Mouse (Mus musculus) MEL (cell line): ENCODE data around the gene Rdh13. TPM values are rescaled to one million over a fixed set of nuclear protein-coding genes. Genes with fewer than 3 reads are reported as not detected.
"Not testable (repeated sequence)": the region's sequence is repeated elsewhere in the genome, so short reads cannot be mapped to it uniquely, and the experiment has no call there.

Source experiments
- DNase-seq: peaks from one replicate; pipeline ENCODE4 v3.0.0; 2011; ENCODE audit warnings: low read depth, low spot score
- H3K27ac ChIP-seq: 2 replicates; pipeline ENCODE4 v1.5.1; 2012; ENCODE audit warnings: low read depth, mild to moderate bottlenecking, control low read depth, low read length, moderate library complexity; ENCODE audit not compliant: control insufficient read depth
- H3K27me3 ChIP-seq, 2 experiments: fragments of 150-350 bp in 1 of 2; sonication (generic) in 1 of 2; 2 replicates each; pipeline ENCODE4 v1.6.1; 2012; ENCODE audit warnings: low read length in 2 of 2, mild to moderate bottlenecking in 2 of 2, improper control_type of control experiment in 1 of 2, moderate library complexity in 1 of 2; ENCODE audit not compliant: insufficient read depth in 2 of 2, control insufficient read depth in 1 of 2
- H3K36me3 ChIP-seq, 2 experiments: 2 replicates each; pipeline ENCODE4 v1.6.1; 2012 to 2014; ENCODE audit warnings: low read length in 2 of 2, improper control_type of control experiment in 1 of 2, inconsistent platforms in 1 of 2, mild to moderate bottlenecking in 1 of 2; ENCODE audit not compliant: insufficient read depth in 2 of 2, control insufficient read depth in 1 of 2
- H3K4me1 ChIP-seq, 2 experiments: fragments of 150-350 bp in 1 of 2; sonication (generic) in 1 of 2; 2 replicates each; pipeline ENCODE4 v1.6.1; 2012; ENCODE audit warnings: low read length in 2 of 2, improper control_type of control experiment in 1 of 2, mild to moderate bottlenecking in 1 of 2; ENCODE audit not compliant: insufficient read depth in 2 of 2, control insufficient read depth in 1 of 2
- H3K4me3 ChIP-seq, 2 experiments: fragments of 150-350 bp in 1 of 2; sonication (generic) in 1 of 2; 2 replicates each; pipeline ENCODE4 v1.5.1; 2012; ENCODE audit warnings: low read depth in 2 of 2, low read length in 2 of 2, mild to moderate bottlenecking in 2 of 2, moderate library complexity in 2 of 2, control low read depth in 1 of 2, improper control_type of control experiment in 1 of 2; ENCODE audit not compliant: control insufficient read depth in 1 of 2, insufficient read depth in 1 of 2
- H3K79me2 ChIP-seq: 2 replicates; pipeline ENCODE4 v1.6.1; 2012; ENCODE audit warnings: mild to moderate bottlenecking, low read length, moderate library complexity; ENCODE audit not compliant: control insufficient read depth, poor library complexity, insufficient read depth
- H3K9ac ChIP-seq: 2 replicates; pipeline ENCODE4 v1.6.1; 2012; ENCODE audit warnings: low read depth, mild to moderate bottlenecking, control low read depth, low read length, moderate library complexity; ENCODE audit not compliant: control insufficient read depth, poor library complexity, severe bottlenecking
- H3K9me3 ChIP-seq: fragments of 150-350 bp; sonication (generic); replicated peaks from 2 replicates; pipeline ENCODE4 v1.6.1; 2012; ENCODE audit warnings: mild to moderate bottlenecking, low read length, improper control_type of control experiment, moderate library complexity; ENCODE audit not compliant: insufficient read depth
- E2F4 ChIP-seq: IDR thresholded peaks from 2 replicates; pipeline ENCODE4 v1.6.1; 2011; ENCODE audit warnings: low read depth, low read length, improper control_type of control experiment, borderline replicate concordance
- ELF1 ChIP-seq: IDR thresholded peaks from 2 replicates; pipeline ENCODE4 v1.6.1; 2014; ENCODE audit warnings: low read depth, mild to moderate bottlenecking, inconsistent platforms, low read length, improper control_type of control experiment, moderate library complexity
- HCFC1 ChIP-seq: IDR thresholded peaks from 2 replicates; pipeline ENCODE4 v1.6.1; 2012; ENCODE audit warnings: low read depth, mild to moderate bottlenecking, inconsistent platforms, low read length, improper control_type of control experiment, moderate library complexity
- KAT2A ChIP-seq: conservative IDR thresholded peaks from 2 replicates; pipeline ENCODE4 v1.6.1; 2012; ENCODE audit warnings: low read depth, low read length, improper control_type of control experiment, inconsistent platforms
- MXI1 ChIP-seq: IDR thresholded peaks from 2 replicates; pipeline ENCODE4 v1.6.1; 2011; ENCODE audit warnings: mild to moderate bottlenecking, low read depth, low read length, improper control_type of control experiment
- POLR2A ChIP-seq, 2 experiments: IDR thresholded peaks; 2 replicates each; pipeline ENCODE4 v1.6.1; 2011 to 2012; ENCODE audit warnings: low read length in 2 of 2, mild to moderate bottlenecking in 2 of 2, control low read depth in 1 of 2, improper control_type of control experiment in 1 of 2, low read depth in 1 of 2, moderate library complexity in 1 of 2; ENCODE audit not compliant: control insufficient read depth in 1 of 2, insufficient read depth in 1 of 2, poor library complexity in 1 of 2
- RAD21 ChIP-seq: IDR thresholded peaks from 2 replicates; pipeline ENCODE4 v1.6.1; 2011; ENCODE audit warnings: mild to moderate bottlenecking, low read depth, low read length, improper control_type of control experiment
- TCF12 ChIP-seq: IDR thresholded peaks from 2 replicates; pipeline ENCODE4 v1.6.1; 2014; ENCODE audit warnings: low read depth, mild to moderate bottlenecking, inconsistent platforms, low read length, improper control_type of control experiment, moderate library complexity
- UBTF ChIP-seq: IDR thresholded peaks from 2 replicates; pipeline ENCODE4 v1.6.1; 2012; ENCODE audit warnings: low read depth, mild to moderate bottlenecking, inconsistent platforms, low read length, improper control_type of control experiment, moderate library complexity, borderline replicate concordance; ENCODE audit not compliant: insufficient read depth
- USF1 ChIP-seq: IDR thresholded peaks from 2 replicates; pipeline ENCODE4 v1.6.1; 2014; ENCODE audit warnings: low read depth, mild to moderate bottlenecking, inconsistent platforms, low read length, improper control_type of control experiment, moderate library complexity
- ZKSCAN1 ChIP-seq: IDR thresholded peaks from 2 replicates; pipeline ENCODE4 v1.6.1; 2012; ENCODE audit warnings: low read depth, mild to moderate bottlenecking, inconsistent platforms, low read length, improper control_type of control experiment, moderate library complexity
- polyA plus RNA-seq, 2 experiments: library from polyadenylated mRNA; stranded (reverse) in 1 of 2; unstranded in 1 of 2; fragments of >175 nt in 1 of 2; fragments of >200 nt in 1 of 2; gene quantifications; 2 replicates each; pipeline versions ENCODE4 v1.2.1 to v1.2.4; 2012; ENCODE audit warnings: low replicate concordance in 2 of 2, low read depth in 1 of 2; ENCODE audit not compliant: insufficient read length in 2 of 2, insufficient read depth in 1 of 2, missing spikeins in 1 of 2
- total RNA-seq: library from RNA; depleted of rRNA; stranded (reverse); fragments of 300-350 nt; gene quantifications from 2 replicates; pipeline ENCODE4 v1.2.3, GENCODE M21; 2012; rRNA removed

Rdh13 gene
- total and polyA plus RNA-seq, 3 experiments = 24.0 to 46.4 TPM; not detected in 1

DNA sequence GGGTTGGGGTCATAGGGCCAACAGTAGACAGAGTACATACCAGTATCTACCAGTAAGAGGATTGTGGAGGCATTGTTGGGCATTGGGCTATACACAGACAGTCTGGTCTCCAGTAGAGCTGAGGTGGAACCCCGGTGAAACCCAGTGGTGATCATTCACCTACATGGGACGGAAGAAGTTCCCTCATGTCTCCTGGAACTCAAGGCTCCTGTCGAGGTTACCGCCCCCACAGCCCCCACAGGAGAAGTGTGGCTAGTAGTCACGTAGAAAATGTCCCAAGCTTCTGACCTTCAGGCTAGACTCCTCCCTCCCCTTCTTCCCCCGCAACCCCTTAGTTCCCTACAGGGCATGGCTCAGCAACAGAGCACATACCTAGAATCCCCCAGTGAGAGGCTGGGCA lies 25.8 kb downstream of the Rdh13 start:
- TF ChIP-seq HCFC1 (no peak), E2F4 (no peak), UBTF (no peak), ELF1 (no peak)
- no peaks in the 10 kb centered on the region for H3K9me3 ChIP-seq
- no peaks in the 10 kb centered on the region for H3K79me2 ChIP-seq
- no peak overlapping the region for H3K4me3 ChIP-seq
- no peak overlapping the region for H3K27ac ChIP-seq
- no peak overlapping the region for H3K9ac ChIP-seq
- H3K27me3 ChIP-seq = no peaks in the 10 kb centered on the region
- DNase-seq = no peak
- peaks cover 2 to 17% of the 10 kb centered on the region in 2 experiments; a peak in 2 of 4 replicates for H3K4me1 ChIP-seq
- H3K36me3 ChIP-seq = peaks cover 0 to 12% of the 10 kb centered on the region in 2 experiments; a peak in 2 of 4 replicates

DNA sequence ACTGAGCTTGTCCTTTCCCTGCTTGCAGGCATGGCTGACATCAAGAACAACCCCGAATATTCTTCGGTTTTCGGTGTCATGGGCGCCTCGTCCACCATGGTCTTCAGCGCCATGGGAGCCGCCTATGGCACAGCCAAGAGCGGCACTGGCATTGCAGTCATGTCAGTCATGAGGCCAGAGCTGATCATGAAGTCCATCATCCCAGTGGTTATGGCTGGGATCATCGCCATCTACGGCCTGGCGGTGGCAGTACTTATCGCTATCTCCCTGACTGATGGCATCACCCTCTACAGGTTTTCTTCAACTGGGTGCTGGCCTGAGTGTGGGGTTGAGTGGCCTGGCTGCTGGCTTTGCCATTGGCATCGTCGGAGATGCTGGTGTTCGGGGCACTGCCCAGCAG lies 33.0 kb downstream of the Rdh13 start:
- H3K27ac ChIP-seq, H3K79me2 ChIP-seq, H3K4me1 ChIP-seq, DNase-seq, H3K27me3 ChIP-seq, H3K9me3 ChIP-seq, H3K4me3 ChIP-seq, H3K36me3 ChIP-seq, H3K9ac ChIP-seq: not testable (repeated sequence)

- H3K4me3 ChIP-seq = no peak within 1 kb of the TSS
- H3K36me3 ChIP-seq = no peaks in the 10 kb centered on the region
- H3K4me1 ChIP-seq = no peaks in the 10 kb centered on the region
- no peaks in the 10 kb centered on the region for H3K79me2 ChIP-seq
- no peak within 1 kb of the TSS for H3K9ac ChIP-seq
- H3K27ac ChIP-seq = no peak within 1 kb of the TSS
- TF ChIP-seq TCF12 (no peak), MXI1 (no peak), ELF1 (no peak), ZKSCAN1 (no peak), POLR2A (IDR thresholded peaks at IDR 0.05; ENCODE audit: control insufficient read depth in 1 of 2, insufficient read depth in 1 of 2, low read depth in 1 of 2, low read length in 2 of 2, poor library complexity in 1 of 2) (no peak), KAT2A (no peak), USF1 (no peak), RAD21 (no peak)
- H3K27me3 ChIP-seq = peaks cover 0 to 4% of the 10 kb centered on the region in 2 experiments; a peak in 1 of 4 replicates
- no peaks in the 10 kb centered on the region for H3K9me3 ChIP-seq
- no peak for DNase-seq
Observed at GRCm38 (mm10) chr7:4397730-4398129, 47.7 kb downstream of the Rdh13 start, which contains the start of gene Gp6. TSS of gene Gp6 (minus strand) at chr7:4397744.

Other genes starting within 250 kb of the Rdh13 start
- gene Lilra5, start 207.9 kb downstream of the Rdh13 start, total RNA-seq = not detected in 2 replicates
- gene Lilra5, start 207.9 kb downstream of the Rdh13 start, polyA plus RNA-seq = not detected
- not detected in 2 replicates for gene Ncr1, start 107.9 kb downstream of the Rdh13 start, total RNA-seq
- gene Ncr1, start 107.9 kb downstream of the Rdh13 start, polyA plus RNA-seq = not detected
- not detected in 2 replicates for gene Gp6, start 47.9 kb downstream of the Rdh13 start, total RNA-seq
- gene Gp6, start 47.9 kb downstream of the Rdh13 start, polyA plus RNA-seq = not detected
- 0.19 TPM in 1 of 2 replicates, not detected in the other for gene Eps8l1, start 15.0 kb upstream of the Rdh13 start, total RNA-seq
- under 1 TPM in 1 of 2 experiments, not detected in 1; 0.01 TPM for gene Eps8l1, start 15.0 kb upstream of the Rdh13 start, polyA plus RNA-seq
- 51.4 and 64.2 TPM in 2 replicates for gene Ppp1r12c, start 56.0 kb upstream of the Rdh13 start, total RNA-seq
- 100 to 1,000 TPM in 1 of 2 experiments, not detected in 1; 153 TPM for gene Ppp1r12c, start 56.0 kb upstream of the Rdh13 start, polyA plus RNA-seq
- gene Tnnt1, start 70.7 kb upstream of the Rdh13 start, total RNA-seq = 5.0 and 5.4 TPM in 2 replicates
- 10 to 100 TPM in 1 of 2 experiments, not detected in 1; 16.4 TPM for gene Tnnt1, start 70.7 kb upstream of the Rdh13 start, polyA plus RNA-seq
- gene Tnni3, start 78.6 kb upstream of the Rdh13 start, total RNA-seq = 281 and 353 TPM in 2 replicates
- gene Tnni3, start 78.6 kb upstream of the Rdh13 start, polyA plus RNA-seq = 100 to 1,000 TPM in 1 of 2 experiments, not detected in 1; 328 TPM
- gene Dnaaf3, start 86.8 kb upstream of the Rdh13 start, total RNA-seq = 0.69 and 0.73 TPM in 2 replicates
- gene Dnaaf3, start 86.8 kb upstream of the Rdh13 start, polyA plus RNA-seq = 1 to 10 TPM in 1 of 2 experiments, not detected in 1; 2.9 TPM
- gene Syt5, start 101.9 kb upstream of the Rdh13 start, total RNA-seq = not detected in 2 replicates
- gene Syt5, start 101.9 kb upstream of the Rdh13 start, polyA plus RNA-seq = not detected
- not detected in 2 replicates for gene Ptprh, start 158.4 kb upstream of the Rdh13 start, total RNA-seq
- not detected for gene Ptprh, start 158.4 kb upstream of the Rdh13 start, polyA plus RNA-seq
- gene Tmem86b, start 185.8 kb upstream of the Rdh13 start, total RNA-seq = 9.4 and 10.2 TPM in 2 replicates
- 10 to 100 TPM in 1 of 2 experiments, not detected in 1; 31.6 TPM for gene Tmem86b, start 185.8 kb upstream of the Rdh13 start, polyA plus RNA-seq
- gene Ppp6r1, start 213.4 kb upstream of the Rdh13 start, total RNA-seq = 89.5 and 93.1 TPM in 2 replicates
- 100 to 1,000 TPM in 1 of 2 experiments, not detected in 1; 167 TPM for gene Ppp6r1, start 213.4 kb upstream of the Rdh13 start, polyA plus RNA-seq
- 101 and 111 TPM in 2 replicates for gene Hspbp1, start 239.4 kb upstream of the Rdh13 start, total RNA-seq
- 100 to 1,000 TPM in 1 of 2 experiments, not detected in 1; 101 TPM for gene Hspbp1, start 239.4 kb upstream of the Rdh13 start, polyA plus RNA-seq
- not detected in 2 replicates for gene Brsk1, start 245.0 kb upstream of the Rdh13 start, total RNA-seq
- gene Brsk1, start 245.0 kb upstream of the Rdh13 start, polyA plus RNA-seq = under 1 TPM in 1 of 2 experiments, not detected in 1; 0.06 TPM